ENCODE assay signal across 15 mouse cellular contexts in genomic region chr3:144173866-144174588, GRCm38 (mm10). TPM values are rescaled to one million over a fixed set of nuclear protein-coding genes. Genes with fewer than 3 reads are reported as not detected.
DNase-seq lines count a peak whose midpoint lies in the region; ATAC-seq and TF ChIP-seq lines count a peak whose summit lies in the region.
"Had no signal": no experiment of that assay in that cellular context is flagged by ENCODE, and none has a peak within 500 bp of the region (broad histone marks: within the 10 kb centered on the region; RNA-seq: fewer than 3 reads in every experiment).

No protein-coding gene starts in this region.

- no peak for DNase-seq in neural tube, embryonic 10.5 days (ENCODE audit: extremely low spot score, low spot score)
- peak; percentile 46 for DNase-seq in hindbrain, embryonic 14.5 days (ENCODE audit: low spot score)
- peak; percentile 61 for DNase-seq in midbrain, postnatal 0 days (ENCODE audit: low spot score)
- DNase-seq in kidney, postnatal 36 days, result no peak
- DNase-seq in left cerebral cortex, postnatal 36 days (ENCODE audit: low spot score in 2 of 2), result no peak
- DNase-seq in thymus, postnatal 36 days, result no peak
- DNase-seq: gastrocnemius, adult 2 months; heart, adult 18-20 months; kidney, adult 18-20 months; kidney, postnatal 4 days; liver; liver, postnatal 0 days had no signal

- H3K4me1 ChIP-seq in neural tube, embryonic 12.5 days, result no peaks in the 10 kb centered on the region
- no peaks in the 10 kb centered on the region for H3K4me1 ChIP-seq in hindbrain, embryonic 14.5 days (replicated peaks; ENCODE audit: control insufficient read depth, insufficient read depth, low read length)
- no peaks in the 10 kb centered on the region for H3K4me1 ChIP-seq in midbrain, postnatal 0 days (ENCODE audit: insufficient read depth, low read length)
- H3K4me1 ChIP-seq: embryonic facial prominence, embryonic 15.5 days had no signal

- no peak overlapping the region for H3K27ac ChIP-seq in neural tube, embryonic 12.5 days
- no peak overlapping the region for H3K27ac ChIP-seq in hindbrain, embryonic 14.5 days
- no peak overlapping the region for H3K27ac ChIP-seq in midbrain, postnatal 0 days (ENCODE audit: low read depth, low read length)
- H3K27ac ChIP-seq: embryonic facial prominence, embryonic 15.5 days; gastrocnemius, adult 2 months; heart, embryonic 15.5 days had no signal

- no peak for TF ChIP-seq CTCF in midbrain, postnatal 0 days (IDR thresholded peaks at IDR 0.05)

- H3K36me3 ChIP-seq in neural tube, embryonic 12.5 days, result no peaks in the 10 kb centered on the region
- no peaks in the 10 kb centered on the region for H3K36me3 ChIP-seq in hindbrain, embryonic 14.5 days (replicated peaks; ENCODE audit: control insufficient read depth, insufficient read depth)
- H3K36me3 ChIP-seq in midbrain, postnatal 0 days (ENCODE audit: insufficient read depth, low read length), result no peaks in the 10 kb centered on the region
- H3K36me3 ChIP-seq: embryonic facial prominence, embryonic 15.5 days; heart, embryonic 15.5 days had no signal

- no peak overlapping the region for H3K9ac ChIP-seq in neural tube, embryonic 12.5 days
- H3K9ac ChIP-seq in hindbrain, embryonic 14.5 days, result no peak overlapping the region
- no peak overlapping the region for H3K9ac ChIP-seq in midbrain, postnatal 0 days (replicated peaks; ENCODE audit: low read length, poor library complexity, severe bottlenecking)
- H3K9ac ChIP-seq: embryonic facial prominence, embryonic 15.5 days; heart, embryonic 15.5 days; liver, postnatal 0 days had no signal

- no peaks in the 10 kb centered on the region for H3K9me3 ChIP-seq in neural tube, embryonic 12.5 days
- no peaks in the 10 kb centered on the region for H3K9me3 ChIP-seq in hindbrain, embryonic 14.5 days (ENCODE audit: control insufficient read depth, low read length)
- H3K9me3 ChIP-seq in midbrain, postnatal 0 days (ENCODE audit: low read length), result no peaks in the 10 kb centered on the region
- H3K9me3 ChIP-seq: embryonic facial prominence, embryonic 15.5 days; heart, embryonic 15.5 days had no signal

- H3K27me3 ChIP-seq in neural tube, embryonic 12.5 days (replicated peaks), result no peaks in the 10 kb centered on the region
- H3K27me3 ChIP-seq in hindbrain, embryonic 14.5 days (ENCODE audit: control insufficient read depth, insufficient read depth, low read length), result no peaks in the 10 kb centered on the region; the same call in 1 of the 2 replicates
- no peaks in the 10 kb centered on the region for H3K27me3 ChIP-seq in midbrain, postnatal 0 days (ENCODE audit: insufficient read depth, low read length)
- H3K27me3 ChIP-seq: embryonic facial prominence, embryonic 15.5 days; heart, embryonic 15.5 days had no signal

- H3K4me3 ChIP-seq in neural tube, embryonic 12.5 days, result no peak overlapping the region
- no peak overlapping the region for H3K4me3 ChIP-seq in hindbrain, embryonic 14.5 days (replicated peaks; ENCODE audit: low read length)
- no peak overlapping the region for H3K4me3 ChIP-seq in midbrain, postnatal 0 days (ENCODE audit: low read depth, low read length)
- H3K4me3 ChIP-seq: embryonic facial prominence, embryonic 15.5 days; gastrocnemius, adult 2 months; heart, embryonic 15.5 days had no signal

- no peak overlapping the region for H3K4me2 ChIP-seq in neural tube, embryonic 12.5 days (replicated peaks)
- no peak overlapping the region for H3K4me2 ChIP-seq in hindbrain, embryonic 14.5 days (replicated peaks)
- H3K4me2 ChIP-seq in midbrain, postnatal 0 days (ENCODE audit: low read depth, low read length, poor library complexity, severe bottlenecking), result no peak overlapping the region
- H3K4me2 ChIP-seq: embryonic facial prominence, embryonic 15.5 days; heart, embryonic 15.5 days had no signal

- ATAC-seq in neural tube, embryonic 12.5 days (ENCODE audit: low FRiP score, low read depth), result peak; percentile 29; the same call in 1 of the 2 replicates
- ATAC-seq in hindbrain, embryonic 14.5 days (ENCODE audit: low FRiP score), result peak; percentile 66; the same call in 1 of the 2 replicates
- ATAC-seq in midbrain, postnatal 0 days (ENCODE audit: low FRiP score), result no peak
- ATAC-seq: liver, postnatal 0 days had no signal

- intact Hi-C loops in left cerebral cortex, postnatal 36 days (cut with DNase I), result no loop called here

- WGBS in neural tube, embryonic 12.5 days, result 63% methylated on average over 7 of the region's 7 CpGs
- WGBS in hindbrain, embryonic 14.5 days, result 56% methylated on average over 7 of the region's 7 CpGs
- 59% methylated on average over 7 of the region's 7 CpGs for whole genome bisulfite sequencing in midbrain, postnatal 0 days

RNA-seq across cellular contexts. Expression of gene Lmo4, which starts 31.0 kb away (rescaled TPM):
- 53.3 and 58.1 TPM in 2 replicates for polyA plus RNA-seq in neural tube, embryonic 12.5 days (2016; fragmentation: Nextera tagmentation; extraction: Ambion mirVana)
- polyA plus RNA-seq in hindbrain, embryonic 14.5 days (2014; fragmentation: Nextera tagmentation; extraction: Ambion mirVana), result 108 and 114 TPM in 2 replicates
- 113 and 139 TPM in 2 replicates for total RNA-seq in midbrain, postnatal 0 days (2014; rRNA removed)
- 75.2 and 77.9 TPM in 2 replicates for polyA plus RNA-seq in midbrain, postnatal 0 days (2015; fragmentation: Nextera tagmentation; extraction: Ambion mirVana)
- total RNA-seq in left cerebral cortex, postnatal 36 days (2021), result 100 to 1,000 TPM; 301 to 330 TPM

Comparison
In these comparisons a context has a peak if more than half of its experiments do, and no peak if none do; other contexts are left out.
1. DNase-seq: peak in hindbrain, embryonic 14.5 days (single experiment) and midbrain, postnatal 0 days (single experiment); none in neural tube, embryonic 10.5 days (single experiment), kidney, postnatal 36 days (0 of 2), left cerebral cortex, postnatal 36 days (0 of 2) and thymus, postnatal 36 days (0 of 2).